Mouse (Mus musculus): ENCODE measurements around the gene Frg2f1.
A peak's percentile ranks its signal among the peaks of the same experiment; 100 is the strongest.

The Frg2f1 gene

DNA sequence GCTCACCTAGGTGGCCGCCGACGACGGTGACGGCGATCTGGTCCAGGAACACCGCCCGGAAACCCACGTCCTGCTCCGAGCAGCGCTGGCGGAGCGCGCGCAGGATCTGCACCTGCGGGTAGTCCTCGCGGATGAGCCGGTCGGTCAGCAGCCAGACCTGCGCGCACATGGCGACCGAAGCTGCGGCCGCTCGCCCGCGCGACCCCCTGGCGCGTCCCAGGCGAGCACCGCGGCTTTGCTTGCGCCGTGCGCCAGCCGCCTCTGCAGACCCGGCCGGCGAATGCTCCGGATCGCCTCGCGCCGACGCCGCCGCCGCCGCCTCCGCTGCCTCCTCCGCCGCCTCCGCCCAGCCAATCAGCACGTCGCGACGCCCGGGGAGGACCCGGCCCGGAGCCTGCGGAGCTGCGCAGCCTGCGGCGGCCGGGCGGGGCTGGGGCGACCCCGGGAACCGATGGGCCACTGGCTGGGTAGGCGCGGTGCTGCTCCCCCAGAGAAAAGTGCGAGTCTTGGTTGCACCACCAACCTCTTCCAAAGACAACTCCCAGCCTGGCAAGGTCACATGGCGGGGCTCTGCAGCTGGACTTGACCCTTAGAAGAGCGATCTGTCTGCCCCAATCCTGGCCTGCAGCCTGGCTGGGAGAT, 46.9 kb downstream of the Frg2f1 start, which contains the start of gene Rimkla:
TSS of gene Rimkla (minus strand) at position 338 of the 642 bp plus-strand sequence.
- peak; percentile 82 for DNase-seq

DNA sequence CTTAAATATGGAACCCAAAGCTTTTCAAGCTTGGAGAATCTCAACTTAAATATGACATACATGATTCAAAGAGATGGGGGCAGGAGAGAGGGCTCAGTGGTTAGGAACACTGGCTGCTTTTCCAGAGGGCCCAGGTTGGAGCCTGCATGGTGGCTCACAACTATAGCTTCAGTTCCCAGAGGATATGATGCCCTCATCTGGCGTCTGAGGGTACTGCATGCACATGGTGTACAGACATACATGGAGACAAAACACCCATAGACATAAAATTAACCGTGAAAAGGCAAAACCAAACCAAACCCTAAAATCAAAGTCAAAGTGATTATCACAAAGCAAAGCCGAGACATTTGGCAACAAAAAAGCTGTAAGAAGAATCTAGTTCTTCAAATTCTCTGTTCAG, 48.5 kb downstream of the Frg2f1 start:
- peak; percentile 55 for DNase-seq

DNA sequence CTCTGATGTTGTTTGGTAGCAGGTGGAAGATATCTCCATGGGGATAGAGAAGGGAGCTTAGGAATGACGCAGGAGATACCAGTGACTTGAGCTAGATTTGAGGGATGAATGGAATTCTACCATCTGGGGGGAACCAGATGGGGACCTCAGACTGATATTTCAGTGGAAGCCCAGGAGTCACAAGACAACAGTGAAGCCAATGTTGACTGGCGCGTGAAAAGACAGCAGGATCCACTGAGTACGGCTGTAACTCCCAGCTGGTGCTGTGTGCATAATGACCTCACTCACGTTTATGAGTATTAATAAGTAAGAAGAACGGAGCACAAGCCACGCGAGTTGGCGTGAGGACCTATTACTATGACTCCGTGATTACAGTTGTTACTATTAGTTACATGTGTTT, 49.7 kb downstream of the Frg2f1 start:
- no peak for DNase-seq

- DNase-seq: no peak
Measured at GRCm38 (mm10) chr4:119484882-119485281, 54.4 kb downstream of the Frg2f1 start.

DNA sequence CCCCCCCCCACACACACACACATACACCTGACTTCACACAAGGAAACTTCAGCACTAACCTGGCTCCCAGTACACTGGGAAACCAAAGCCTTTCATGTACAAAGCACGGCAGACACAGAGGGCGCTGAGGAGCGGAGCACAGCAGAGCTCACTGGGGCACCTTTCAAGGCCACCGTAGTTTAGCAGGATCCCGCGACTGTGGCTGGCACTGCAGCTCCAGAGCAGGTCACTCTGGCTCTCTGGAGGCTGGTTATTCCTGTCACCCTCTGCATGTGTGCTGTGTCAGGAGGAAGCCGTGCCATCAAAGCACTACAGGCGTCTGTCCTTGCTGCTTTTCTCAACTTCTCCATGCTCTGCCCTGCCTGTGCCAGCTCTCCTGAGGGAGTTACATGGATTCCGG, 56.3 kb downstream of the Frg2f1 start:
- peak; percentile 14 for DNase-seq
